Mouse (Mus musculus): Measurements from ENCODE around the gene Ccn6. TPM values are rescaled to one million over a fixed set of nuclear protein-coding genes. Genes with fewer than 3 reads are reported as not detected.
"Not testable (repeated sequence)": the region's sequence is repeated elsewhere in the genome, so short reads cannot be mapped to it uniquely, and the experiment has no call there.

Gene Ccn6
- under 1 TPM; 0.62 to 0.91 TPM for total RNA-seq (2021)
- long read RNA-seq: 0 reads

GRCm38 (mm10) chr10:39163694-39164093, at the start of gene Ccn6:
TSS of gene Ccn6 (minus strand) at chr10:39163794.
- DNase-seq (ENCODE audit: low spot score in 2 of 2): no peak

DNA sequence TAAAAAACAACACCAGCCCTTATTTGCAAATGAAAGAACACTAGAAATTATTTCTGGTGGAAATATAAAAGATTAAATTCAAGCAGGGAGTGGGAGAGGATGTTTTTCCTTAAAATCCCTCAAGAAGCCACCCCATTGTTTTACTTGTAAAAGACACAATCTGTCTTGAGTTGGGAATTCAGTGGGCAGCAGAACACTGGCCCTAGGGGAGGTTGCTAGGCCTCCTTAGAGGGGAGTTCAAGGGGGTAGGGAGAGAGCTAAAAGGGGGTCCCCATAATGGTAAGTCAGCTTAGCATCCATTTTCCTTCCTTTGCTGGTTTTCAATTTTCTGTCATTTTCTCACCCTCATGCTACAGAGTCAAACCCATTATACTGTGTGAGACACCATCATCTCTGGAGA, 46.4 kb upstream of the Ccn6 start:
- no peak for DNase-seq (ENCODE audit: low spot score in 2 of 2)

GRCm38 (mm10) chr10:39209161-39210025, 45.8 kb upstream of the Ccn6 start:
- DNase-seq (ENCODE audit: low spot score in 2 of 2): peak; percentile 34 to 56

- DNase-seq (ENCODE audit: low spot score in 2 of 2): no peak
These were observed 45.1 kb upstream of the Ccn6 start for GRCm38 (mm10) chr10:39208712-39209111.

DNA sequence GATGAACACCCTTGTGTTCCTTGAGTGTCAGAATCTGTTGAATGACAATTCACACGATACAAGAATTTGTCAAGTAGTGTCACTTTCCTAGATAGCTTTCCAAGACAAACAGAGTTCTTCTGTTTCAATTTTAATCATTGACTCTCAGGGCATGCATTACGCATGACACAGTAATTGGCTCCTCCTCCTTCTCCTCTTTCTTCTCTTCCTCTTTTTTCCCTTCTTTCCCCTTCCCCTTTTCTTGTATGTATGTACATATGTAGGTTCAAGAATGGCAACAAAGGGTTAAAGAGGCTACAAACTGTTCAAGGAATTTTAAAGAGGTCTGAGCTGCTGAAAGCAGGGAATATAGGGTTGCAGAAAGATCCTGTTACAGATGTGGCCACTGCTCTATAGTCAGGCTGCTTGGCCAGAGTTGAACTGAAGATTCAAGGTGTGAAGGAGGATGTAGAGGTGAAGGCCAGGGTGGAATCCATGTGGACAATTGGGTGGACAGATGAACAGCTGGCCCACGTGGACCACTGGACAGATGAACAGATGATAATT, 43.8 kb upstream of the Ccn6 start:
- DNase-seq (ENCODE audit: low spot score in 2 of 2): no peak

DNA sequence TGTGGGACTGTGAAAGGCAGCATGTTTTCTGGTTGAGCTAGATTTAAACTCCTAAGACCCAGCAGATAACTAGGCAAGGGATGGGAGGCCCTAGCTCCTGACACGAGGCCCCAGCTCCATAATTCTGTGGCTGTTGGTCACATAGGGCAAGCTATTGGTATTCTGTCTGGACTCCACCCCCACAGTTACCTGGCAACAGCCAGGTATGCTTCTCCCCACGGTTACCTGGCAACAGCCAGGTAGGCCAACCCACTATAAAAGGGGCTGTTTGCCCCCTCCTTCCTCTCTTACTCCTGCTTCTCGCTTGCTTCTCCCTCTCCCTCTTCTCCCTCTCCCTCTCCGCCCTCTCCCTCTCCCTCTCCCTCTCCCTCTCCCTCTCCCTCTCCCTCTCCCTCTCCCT, 38.9 kb upstream of the Ccn6 start:
- no peak for DNase-seq (ENCODE audit: low spot score in 2 of 2)

DNA sequence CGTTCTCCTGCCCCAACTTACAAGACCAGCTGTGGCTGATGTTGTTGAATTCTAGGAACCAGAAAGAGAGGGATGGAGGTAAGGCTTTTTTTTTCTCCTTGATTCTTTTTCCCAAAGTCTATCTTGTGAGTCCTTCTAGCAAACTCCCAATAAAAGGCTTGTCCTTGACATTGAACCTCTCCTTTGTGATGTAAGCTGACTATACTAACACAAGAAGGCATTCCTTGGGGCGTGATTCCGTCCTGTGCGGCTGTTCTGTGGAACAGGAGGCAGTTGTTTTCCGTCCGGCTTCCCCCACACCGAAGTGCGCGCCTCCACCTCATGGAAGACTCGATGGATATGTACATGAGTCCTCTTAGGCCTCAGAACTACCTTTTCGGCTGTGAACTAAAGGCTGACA, 34.6 kb upstream of the Ccn6 start:
- not testable (repeated sequence) for DNase-seq (ENCODE audit: low spot score in 2 of 2)

- DNase-seq (ENCODE audit: low spot score in 2 of 2): no peak
These were observed 29.1 kb upstream of the Ccn6 start for GRCm38 (mm10) chr10:39192673-39193072.

DNA sequence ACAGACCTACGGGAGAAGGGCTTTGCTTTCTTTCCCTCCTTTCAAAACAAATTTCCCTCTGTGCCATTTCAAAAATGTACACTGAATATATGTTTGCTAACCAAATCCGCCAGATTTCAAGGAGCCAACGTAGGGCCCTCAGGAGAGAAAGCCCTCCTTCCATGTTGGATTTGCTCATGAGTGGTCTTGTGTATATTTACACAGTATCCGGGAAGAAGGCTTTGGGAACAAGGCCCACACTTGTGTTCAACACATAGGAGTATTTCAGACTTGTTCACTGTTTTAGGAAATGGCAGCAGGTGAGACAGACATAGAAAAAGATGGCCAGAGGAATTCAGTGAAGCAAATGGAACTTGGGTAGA, 21.9 kb upstream of the Ccn6 start:
- DNase-seq (ENCODE audit: low spot score in 2 of 2): no peak

DNA sequence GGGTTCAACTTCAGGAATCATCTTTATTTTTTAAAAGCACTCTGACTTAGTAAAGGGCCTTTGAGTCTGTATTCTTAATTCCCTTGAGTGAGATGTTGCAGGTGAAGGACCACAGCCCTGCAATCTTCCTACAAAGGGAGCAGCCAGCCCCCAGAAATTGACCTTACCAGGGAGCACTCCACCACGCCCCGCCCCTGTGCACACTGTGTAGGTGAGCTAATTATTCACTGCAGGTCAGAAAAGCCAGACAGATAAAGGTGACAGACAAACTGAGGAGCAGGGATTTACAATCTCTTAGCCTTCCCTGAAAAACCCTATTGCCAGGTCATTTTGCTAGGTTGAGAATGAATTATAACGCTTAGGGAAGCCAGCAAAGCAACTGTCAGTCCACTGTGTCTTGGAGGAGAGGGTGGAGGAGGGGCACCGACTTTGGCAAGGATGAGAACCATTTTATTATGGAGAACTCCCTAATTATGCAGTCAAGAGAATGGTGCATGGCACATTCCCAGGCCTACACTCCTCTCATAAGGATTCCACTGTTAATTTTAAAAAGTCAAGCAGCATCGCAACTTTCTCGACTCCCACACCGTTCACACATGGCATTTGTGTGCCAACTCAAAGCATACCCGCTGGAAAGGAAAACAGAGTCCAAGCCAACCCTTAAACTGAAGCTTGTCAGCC, 21.4 kb upstream of the Ccn6 start:
- peak in 1 of 2 experiments; percentile 49 for DNase-seq (ENCODE audit: low spot score in 2 of 2)

- DNase-seq (ENCODE audit: low spot score in 2 of 2): no peak
These were observed 13.4 kb upstream of the Ccn6 start for GRCm38 (mm10) chr10:39176981-39177380.

GRCm38 (mm10) chr10:39173077-39173476, 9.5 kb upstream of the Ccn6 start:
- DNase-seq (ENCODE audit: low spot score in 2 of 2): peak in 1 of 2 experiments; percentile 46

GRCm38 (mm10) chr10:39172540-39172931, 8.9 kb upstream of the Ccn6 start:
- no peak for DNase-seq (ENCODE audit: low spot score in 2 of 2)

DNA sequence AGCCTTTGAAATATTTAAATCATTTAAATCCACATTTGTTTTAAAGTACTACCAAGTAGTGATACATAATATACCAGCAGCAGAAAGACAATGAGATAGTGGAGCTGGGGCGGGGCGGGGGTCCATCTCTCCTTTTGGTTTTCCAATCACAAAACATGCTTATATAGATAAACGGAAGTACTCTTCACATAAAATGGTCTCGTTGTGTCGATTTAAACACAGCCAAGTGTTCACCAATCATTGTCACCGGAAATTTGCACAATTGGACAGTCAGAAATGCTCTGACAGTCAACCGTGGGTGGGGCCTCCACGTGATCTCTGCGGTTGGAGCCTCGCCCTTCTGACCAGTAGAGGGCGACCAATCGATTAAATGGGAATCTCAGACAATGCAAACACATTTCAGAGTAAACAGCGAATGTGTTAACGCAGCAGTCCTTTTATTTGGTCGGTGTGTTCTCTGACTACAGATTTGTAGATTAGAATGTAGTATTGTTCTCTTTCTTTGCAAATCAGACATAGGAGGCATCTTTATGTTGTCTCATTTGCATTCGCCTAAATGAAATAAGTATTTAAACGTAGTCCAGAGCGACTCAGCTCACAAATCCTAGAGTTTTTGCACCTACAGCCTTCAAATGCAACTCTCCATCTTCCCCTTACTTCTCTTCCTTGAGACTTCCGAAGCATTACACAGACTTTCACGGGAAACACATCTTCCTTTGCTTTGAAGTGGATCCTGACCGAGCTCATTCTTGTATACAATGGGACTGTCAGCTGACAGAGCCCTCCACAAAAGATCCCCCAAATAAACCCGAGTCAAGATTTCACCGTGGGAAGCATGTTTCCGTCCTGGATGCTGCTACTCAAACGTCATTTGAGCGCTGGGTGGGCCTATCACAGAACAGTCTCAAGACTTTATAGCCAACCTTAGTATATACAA, 8.3 kb upstream of the Ccn6 start:
- DNase-seq (ENCODE audit: low spot score in 2 of 2): peak; percentile 89 to 92

GRCm38 (mm10) chr10:39171134-39171533, 7.5 kb upstream of the Ccn6 start:
- peak; percentile 96 to 97 for DNase-seq (ENCODE audit: low spot score in 2 of 2)

GRCm38 (mm10) chr10:39170706-39171105, 7.1 kb upstream of the Ccn6 start:
- DNase-seq (ENCODE audit: low spot score in 2 of 2): peak in 1 of 2 experiments; percentile 26

- DNase-seq (ENCODE audit: low spot score in 2 of 2): peak; percentile 86 to 88
These were observed 6.6 kb upstream of the Ccn6 start for GRCm38 (mm10) chr10:39170181-39170580.

GRCm38 (mm10) chr10:39169642-39170041, 6.0 kb upstream of the Ccn6 start:
- peak in 1 of 2 experiments; percentile 33 for DNase-seq (ENCODE audit: low spot score in 2 of 2)

GRCm38 (mm10) chr10:39167611-39168010, 4.0 kb upstream of the Ccn6 start:
- DNase-seq (ENCODE audit: low spot score in 2 of 2): no peak

GRCm38 (mm10) chr10:39165632-39166115, 2.1 kb upstream of the Ccn6 start:
- peak; percentile 51 to 68 for DNase-seq (ENCODE audit: low spot score in 2 of 2)

Data from layer of hippocampus, postnatal 10 days (tissue).